Mouse (Mus musculus) embryo, embryonic 9.5 days (tissue): ENCODE results near the gene Olfr1411.

Experiments used
- DNase-seq: peaks from one replicate; pipeline ENCODE4 v3.0.0-alpha.2; 2017; ENCODE audit errors: extremely low spot score

Gene Olfr1411

GRCm38 (mm10) chr1:92638736-92639135 is 44.5 kb downstream of the Olfr1411 start:
- no peak for DNase-seq

GRCm38 (mm10) chr1:92640393-92640792 is 46.2 kb downstream of the Olfr1411 start:
- no peak for DNase-seq

- DNase-seq = peak; percentile 92
These were observed 47.5 kb downstream of the Olfr1411 start, which contains the start of gene Cops9 for GRCm38 (mm10) chr1:92641514-92642272. Gene Cops9 (minus strand): TSS chr1:92641985.

GRCm38 (mm10) chr1:92643691-92644090 is 49.5 kb downstream of the Olfr1411 start:
- no peak for DNase-seq

- DNase-seq = no peak
These were observed 50.7 kb downstream of the Olfr1411 start for GRCm38 (mm10) chr1:92644916-92645315.

GRCm38 (mm10) chr1:92646111-92646510 is 51.9 kb downstream of the Olfr1411 start:
- no peak for DNase-seq

- DNase-seq = no peak
These were observed 52.4 kb downstream of the Olfr1411 start for GRCm38 (mm10) chr1:92646601-92647000.

GRCm38 (mm10) chr1:92647026-92647425 is 52.8 kb downstream of the Olfr1411 start:
- no peak for DNase-seq
